Mouse (Mus musculus) midbrain, embryonic 15.5 days (tissue): ENCODE measurements around the gene Pex1. TPM values are rescaled to one million over a fixed set of nuclear protein-coding genes. Genes with fewer than 3 reads are reported as not detected.
"Not testable (repeated sequence)": the region's sequence is repeated elsewhere in the genome, so short reads cannot be mapped to it uniquely, and the experiment has no call there.

Experiments
- ATAC-seq: fragments of 200-750 bp; cut with Nextera tagmentation; replicated peaks from 2 replicates; pipeline ENCODE4 v1.8.0; 2017; ENCODE audit warnings: moderate TSS enrichment
- H3K27ac ChIP-seq: fragments of 300-500 bp; sonication (generic); 2 replicates; pipeline ENCODE4 v1.5.1; 2015; ENCODE audit warnings: mild to moderate bottlenecking, inconsistent platforms
- H3K27me3 ChIP-seq: fragments of 300-500 bp; sonication (generic); replicated peaks from 2 replicates; pipeline ENCODE4 v1.6.1; 2015; ENCODE audit warnings: inconsistent platforms
- H3K36me3 ChIP-seq: fragments of 300-500 bp; sonication (generic); replicated peaks from 2 replicates; pipeline ENCODE4 v1.6.1; 2015; ENCODE audit warnings: inconsistent platforms
- H3K4me1 ChIP-seq: fragments of 300-500 bp; sonication (generic); 2 replicates; pipeline ENCODE4 v1.6.1; 2015; ENCODE audit warnings: inconsistent platforms
- H3K4me2 ChIP-seq: fragments of 300-500 bp; sonication (generic); 2 replicates; pipeline ENCODE4 v1.6.1; 2015; ENCODE audit warnings: inconsistent platforms, mild to moderate bottlenecking, moderate library complexity
- H3K4me3 ChIP-seq: fragments of 300-500 bp; sonication (generic); 2 replicates; pipeline ENCODE4 v1.5.1; 2015; ENCODE audit warnings: mild to moderate bottlenecking, inconsistent platforms
- H3K9ac ChIP-seq: fragments of 300-500 bp; sonication (generic); 2 replicates; pipeline ENCODE4 v1.6.1; 2015; ENCODE audit warnings: mild to moderate bottlenecking, inconsistent platforms
- H3K9me3 ChIP-seq: fragments of 300-500 bp; sonication (generic); 2 replicates; pipeline ENCODE4 v1.6.1; 2016; ENCODE audit warnings: inconsistent platforms
- WGBS: fragments of 180-500 bp; shearing (Covaris S2); methylation state at CpG from one replicate; pipeline ENCODE4 v1.1.7; 2015; ENCODE audit warnings: mixed read lengths; 5-methylcytosine and 5-hydroxymethylcytosine counted together
- polyA plus RNA-seq: library from polyadenylated mRNA; unstranded; fragments of >200 nt; fragmentation: Nextera tagmentation; extraction: Ambion mirVana; gene quantifications from 2 replicates; pipeline ENCODE4 v1.2.1, GENCODE M21; 2015

Pex1 gene
- polyA plus RNA-seq, 1 experiment from 2014 or later: 30.2 TPM

- H3K9me3 ChIP-seq: no peaks in the 10 kb centered on the region
- peak overlapping the region; percentile 99 for H3K4me3 ChIP-seq
- H3K9ac ChIP-seq: peak overlapping the region; percentile 92
- peaks cover 17% of the 10 kb centered on the region for H3K4me1 ChIP-seq
- peak overlapping the region; percentile 91 for H3K27ac ChIP-seq
- H3K4me2 ChIP-seq: peak overlapping the region; percentile 50
- ATAC-seq: peak; percentile 88
- no peaks in the 10 kb centered on the region for H3K27me3 ChIP-seq
- 0% methylated on average over 59 of the region's 60 CpGs for WGBS
- peaks cover 15% of the 10 kb centered on the region for H3K36me3 ChIP-seq
These were observed 51.3 kb downstream of the Pex1 start for GRCm38 (mm10) chr5:3646991-3647707.

- Histone ChIP-seq H3K4me2 (peak overlapping the region; percentile 50), H3K27me3 (no peaks in the 10 kb centered on the region), H3K27ac (peak overlapping the region; percentile 91), H3K4me3 (peak overlapping the region; percentile 99), H3K9ac (peak overlapping the region; percentile 92), H3K36me3 (peaks cover 10% of the 10 kb centered on the region; the same call in 1 of the 2 replicates), H3K9me3 (no peaks in the 10 kb centered on the region), H3K4me1 (peaks cover 17% of the 10 kb centered on the region)
- under 1% methylated on average over 43 of the region's 46 CpGs for WGBS
- ATAC-seq: peak; percentile 96
These were observed 51.8 kb downstream of the Pex1 start for GRCm38 (mm10) chr5:3647708-3648121.

GRCm38 (mm10) chr5:3648206-3648848 is 52.5 kb downstream of the Pex1 start:
- no peaks in the 10 kb centered on the region for H3K9me3 ChIP-seq
- WGBS: 55% methylated on average over 4 of the region's 4 CpGs
- peak overlapping the region; percentile 50 for H3K4me2 ChIP-seq
- peaks cover 17% of the 10 kb centered on the region for H3K4me1 ChIP-seq
- no peak overlapping the region for H3K27ac ChIP-seq
- H3K27me3 ChIP-seq: no peaks in the 10 kb centered on the region
- peak overlapping the region; percentile 99 for H3K4me3 ChIP-seq
- no peak overlapping the region for H3K9ac ChIP-seq
- ATAC-seq: peak; percentile 32
- peaks cover 9% of the 10 kb centered on the region; the same call in 1 of the 2 replicates for H3K36me3 ChIP-seq

GRCm38 (mm10) chr5:3648849-3649210 is 53.0 kb downstream of the Pex1 start:
- WGBS: 71% methylated on average over 4 of the region's 4 CpGs
- ATAC-seq: no peak

GRCm38 (mm10) chr5:3650881-3651280 is 55.0 kb downstream of the Pex1 start, which contains the start of gene Tmbim7:
Tmbim7 (plus strand) TSS chr5:3651181.
- Histone ChIP-seq H3K27me3 (no peaks in the 10 kb centered on the region), H3K9ac (no peak within 1 kb of the TSS), H3K4me3 (no peak within 1 kb of the TSS), H3K4me2 (no peak within 1 kb of the TSS), H3K27ac (no peak within 1 kb of the TSS), H3K36me3 (no peaks in the 10 kb centered on the region), H3K9me3 (no peaks in the 10 kb centered on the region), H3K4me1 (peaks cover 7% of the 10 kb centered on the region)
- no peak for ATAC-seq
- WGBS: 76% methylated on average over 6 of the region's 6 CpGs

More at GRCm38 (mm10) chr5:3648849-3649210, 53.0 kb downstream of the Pex1 start:
- Histone ChIP-seq H3K4me2 (no peak overlapping the region), H3K4me1 (peaks cover 17% of the 10 kb centered on the region), H3K9me3 (no peaks in the 10 kb centered on the region), H3K27me3 (no peaks in the 10 kb centered on the region), H3K9ac (no peak overlapping the region), H3K4me3 (no peak overlapping the region), H3K27ac (no peak overlapping the region), H3K36me3 (peaks cover 9% of the 10 kb centered on the region; the same call in 1 of the 2 replicates)

GRCm38 (mm10) chr5:3651621-3652020 is 55.8 kb downstream of the Pex1 start:
- H3K4me2 ChIP-seq: no peak overlapping the region
- H3K4me3 ChIP-seq: no peak overlapping the region
- H3K27ac ChIP-seq: no peak overlapping the region
- H3K9me3 ChIP-seq: no peaks in the 10 kb centered on the region
- H3K4me1 ChIP-seq: peaks cover 2% of the 10 kb centered on the region
- H3K27me3 ChIP-seq: no peaks in the 10 kb centered on the region
- no peak overlapping the region for H3K9ac ChIP-seq
- no peak for ATAC-seq
- 87% methylated on average over 5 of the region's 5 CpGs for WGBS
- H3K36me3 ChIP-seq: no peaks in the 10 kb centered on the region

- H3K36me3 ChIP-seq, H3K9me3 ChIP-seq, ATAC-seq, H3K27me3 ChIP-seq, H3K9ac ChIP-seq, H3K4me2 ChIP-seq, H3K4me3 ChIP-seq, H3K27ac ChIP-seq, H3K4me1 ChIP-seq: not testable (repeated sequence)
- 91% methylated on average over 18 of the region's 25 CpGs for WGBS
These were observed 57.2 kb downstream of the Pex1 start for GRCm38 (mm10) chr5:3652903-3653575.

- Histone ChIP-seq H3K27me3 (no peaks in the 10 kb centered on the region), H3K4me3 (no peak overlapping the region), H3K36me3 (no peaks in the 10 kb centered on the region), H3K9ac (no peak overlapping the region), H3K4me1 (no peaks in the 10 kb centered on the region), H3K9me3 (no peaks in the 10 kb centered on the region), H3K4me2 (no peak overlapping the region), H3K27ac (no peak overlapping the region)
- WGBS: 93% methylated on average over 4 of the region's 4 CpGs
- no peak for ATAC-seq
These were observed 57.9 kb downstream of the Pex1 start for GRCm38 (mm10) chr5:3653801-3654200.

- Histone ChIP-seq H3K27me3 (no peaks in the 10 kb centered on the region), H3K36me3 (no peaks in the 10 kb centered on the region), H3K4me2 (no peak within 1 kb of the TSS), H3K4me3 (no peak within 1 kb of the TSS), H3K4me1 (no peaks in the 10 kb centered on the region), H3K9ac (no peak within 1 kb of the TSS), H3K27ac (no peak within 1 kb of the TSS), H3K9me3 (no peaks in the 10 kb centered on the region)
- ATAC-seq: no peak
- 76% methylated on average over 5 of the region's 5 CpGs for WGBS
These were observed 61.2 kb downstream of the Pex1 start, which contains the start of gene Gatad1 for GRCm38 (mm10) chr5:3657085-3657484. Gatad1 (minus strand) TSS chr5:3657185.

GRCm38 (mm10) chr5:3665225-3665624 is 69.4 kb downstream of the Pex1 start:
- H3K4me3 ChIP-seq: no peak overlapping the region
- no peaks in the 10 kb centered on the region for H3K4me1 ChIP-seq
- no peak overlapping the region for H3K27ac ChIP-seq
- H3K27me3 ChIP-seq: no peaks in the 10 kb centered on the region
- no peak for ATAC-seq
- no peak overlapping the region for H3K9ac ChIP-seq
- no peaks in the 10 kb centered on the region for H3K36me3 ChIP-seq
- 96% methylated on average over 2 of the region's 2 CpGs for WGBS
- no peaks in the 10 kb centered on the region for H3K9me3 ChIP-seq
- H3K4me2 ChIP-seq: no peak overlapping the region

GRCm38 (mm10) chr5:3666585-3666984 is 70.7 kb downstream of the Pex1 start:
- H3K9me3 ChIP-seq: no peaks in the 10 kb centered on the region
- 87% methylated on average over 12 of the region's 12 CpGs for WGBS
- H3K27me3 ChIP-seq: no peaks in the 10 kb centered on the region
- no peak overlapping the region for H3K27ac ChIP-seq
- no peaks in the 10 kb centered on the region for H3K36me3 ChIP-seq
- no peak overlapping the region for H3K4me2 ChIP-seq
- no peak for ATAC-seq
- no peak overlapping the region for H3K4me3 ChIP-seq
- H3K4me1 ChIP-seq: no peaks in the 10 kb centered on the region
- no peak overlapping the region for H3K9ac ChIP-seq

GRCm38 (mm10) chr5:3669938-3670554 is 74.2 kb downstream of the Pex1 start:
- no peaks in the 10 kb centered on the region for H3K36me3 ChIP-seq
- ATAC-seq: no peak
- no peak overlapping the region for H3K9ac ChIP-seq
- H3K4me1 ChIP-seq: no peaks in the 10 kb centered on the region
- no peak overlapping the region for H3K4me2 ChIP-seq
- WGBS: 92% methylated on average over 6 of the region's 6 CpGs
- H3K9me3 ChIP-seq: no peaks in the 10 kb centered on the region
- H3K27me3 ChIP-seq: no peaks in the 10 kb centered on the region
- H3K27ac ChIP-seq: no peak overlapping the region
- H3K4me3 ChIP-seq: no peak overlapping the region
